Mouse (Mus musculus): ENCODE data around the gene Sgcd.
"Not testable (repeated sequence)": the region's sequence is repeated elsewhere in the genome, so short reads cannot be mapped to it uniquely, and the experiment has no call there.

Gene Sgcd

GRCm38 (mm10) chr11:47777226-47777915 is 211.4 kb downstream of the Sgcd start:
- DNase-seq (ENCODE audit: low spot score in 2 of 2), result no peak

- DNase-seq (ENCODE audit: low spot score in 2 of 2), result no peak
Measured at GRCm38 (mm10) chr11:47776019-47776418, 212.8 kb downstream of the Sgcd start.

- DNase-seq (ENCODE audit: low spot score in 2 of 2), result no peak
Measured at GRCm38 (mm10) chr11:47765859-47766258, 222.9 kb downstream of the Sgcd start.

- DNase-seq (ENCODE audit: low spot score in 2 of 2), result not testable (repeated sequence)
Measured at GRCm38 (mm10) chr11:47763569-47763968, 225.2 kb downstream of the Sgcd start.

GRCm38 (mm10) chr11:47759015-47759414 is 229.8 kb downstream of the Sgcd start:
- DNase-seq (ENCODE audit: low spot score in 2 of 2), result no peak

GRCm38 (mm10) chr11:47742806-47743205 is 246.0 kb downstream of the Sgcd start:
- no peak for DNase-seq (ENCODE audit: low spot score in 2 of 2)

GRCm38 (mm10) chr11:47704930-47705787 is 283.6 kb downstream of the Sgcd start:
- DNase-seq (ENCODE audit: low spot score in 2 of 2), result no peak

- no peak for DNase-seq (ENCODE audit: low spot score in 2 of 2)
Measured at GRCm38 (mm10) chr11:47695611-47696010, 293.2 kb downstream of the Sgcd start.

GRCm38 (mm10) chr11:47658135-47658534 is 330.6 kb downstream of the Sgcd start:
- DNase-seq (ENCODE audit: low spot score in 2 of 2), result peak; percentile 22 to 62

- no peak for DNase-seq (ENCODE audit: low spot score in 2 of 2)
Measured at GRCm38 (mm10) chr11:47645911-47646310, 342.9 kb downstream of the Sgcd start.

- DNase-seq (ENCODE audit: low spot score in 2 of 2), result no peak
Measured at GRCm38 (mm10) chr11:47641567-47642259, 347.1 kb downstream of the Sgcd start.

- DNase-seq (ENCODE audit: low spot score in 2 of 2), result no peak
Measured at GRCm38 (mm10) chr11:47640556-47640955, 348.2 kb downstream of the Sgcd start.

- no peak for DNase-seq (ENCODE audit: low spot score in 2 of 2)
Measured at GRCm38 (mm10) chr11:47630186-47630585, 358.6 kb downstream of the Sgcd start.

GRCm38 (mm10) chr11:47609892-47610291 is 378.9 kb downstream of the Sgcd start:
- no peak for DNase-seq (ENCODE audit: low spot score in 2 of 2)

GRCm38 (mm10) chr11:47574635-47575034 is 414.1 kb downstream of the Sgcd start:
- no peak for DNase-seq (ENCODE audit: low spot score in 2 of 2)

GRCm38 (mm10) chr11:47568488-47568887 is 420.3 kb downstream of the Sgcd start:
- DNase-seq (ENCODE audit: low spot score in 2 of 2), result no peak

GRCm38 (mm10) chr11:47566156-47566555 is 422.6 kb downstream of the Sgcd start:
- DNase-seq (ENCODE audit: low spot score in 2 of 2), result no peak

- DNase-seq (ENCODE audit: low spot score in 2 of 2), result no peak
Measured at GRCm38 (mm10) chr11:47524845-47525244, 463.9 kb downstream of the Sgcd start.

GRCm38 (mm10) chr11:47508047-47508446 is 480.7 kb downstream of the Sgcd start:
- no peak for DNase-seq (ENCODE audit: low spot score in 2 of 2)

GRCm38 (mm10) chr11:47503236-47503635 is 485.5 kb downstream of the Sgcd start:
- not testable (repeated sequence) for DNase-seq (ENCODE audit: low spot score in 2 of 2)

- DNase-seq (ENCODE audit: low spot score in 2 of 2), result no peak
Measured at GRCm38 (mm10) chr11:47473493-47474230, 515.1 kb downstream of the Sgcd start.

- not testable (repeated sequence) for DNase-seq (ENCODE audit: low spot score in 2 of 2)
Measured at GRCm38 (mm10) chr11:47460700-47461099, 528.1 kb downstream of the Sgcd start.
